Mouse (Mus musculus) cerebellum, adult 2 months (tissue): ENCODE measurements around the gene Tm7sf3. TPM values are rescaled to one million over a fixed set of nuclear protein-coding genes. Genes with fewer than 3 reads are reported as not detected.

Experiments used
- DNase-seq, 2 experiments: peaks; one replicate each; pipeline ENCODE4 v3.0.0; 2021
- H3K27ac ChIP-seq: fragments of 200-500 bp; 2 replicates; pipeline ENCODE4 v1.5.1; 2012; ENCODE audit warnings: low read length, control low read depth, inconsistent platforms; ENCODE audit not compliant: insufficient read depth
- H3K27me3 ChIP-seq: fragments of 200-500 bp; 2 replicates; pipeline ENCODE4 v1.6.1; 2012; ENCODE audit warnings: inconsistent platforms, mild to moderate bottlenecking, low read length, moderate library complexity; ENCODE audit not compliant: control insufficient read depth, insufficient read depth
- H3K4me1 ChIP-seq: fragments of 200-500 bp; 2 replicates; pipeline ENCODE4 v1.6.1; 2011; ENCODE audit warnings: low read length; ENCODE audit not compliant: control insufficient read depth, insufficient read depth
- H3K4me3 ChIP-seq: fragments of 200-500 bp; replicated peaks from 2 replicates; pipeline ENCODE3; 2011; ENCODE audit warnings: mild to moderate bottlenecking, low read depth, low read length, control low read depth; ENCODE audit not compliant: insufficient read depth
- CTCF ChIP-seq: fragments of 200-500 bp; IDR thresholded peaks from 2 replicates; pipeline ENCODE4 v1.5.1; 2011; ENCODE audit warnings: low read depth, mild to moderate bottlenecking, control low read depth, low read length, moderate library complexity, borderline replicate concordance; ENCODE audit not compliant: insufficient read depth
- POLR2A ChIP-seq: fragments of 200-500 bp; IDR thresholded peaks from 2 replicates; pipeline ENCODE4 v1.6.1; 2011; ENCODE audit warnings: low read length, control low read depth, borderline replicate concordance; ENCODE audit not compliant: insufficient read depth
- WGBS: fragments of 180-500 bp; shearing (Covaris S2); methylation state at CpG from one replicate; pipeline ENCODE4 v1.1.7; 2018; 5-methylcytosine and 5-hydroxymethylcytosine counted together
- polyA plus RNA-seq: library from polyadenylated mRNA; depleted of rRNA; stranded (reverse); fragments of >200 nt; gene quantifications from 2 replicates; pipeline ENCODE4 v1.2.3, GENCODE M21; 2012

Gene Tm7sf3
- polyA plus RNA-seq, 1 experiment, result 25.2 TPM

GRCm38 (mm10) chr6:146668606-146669005 is 26.0 kb upstream of the Tm7sf3 start:
- no peak for DNase-seq

GRCm38 (mm10) chr6:146666811-146667210 is 24.2 kb upstream of the Tm7sf3 start:
- no peaks in the 10 kb centered on the region for H3K4me1 ChIP-seq
- TF ChIP-seq CTCF, result no peak
- no peak for TF ChIP-seq POLR2A
- H3K27me3 ChIP-seq, result no peaks in the 10 kb centered on the region
- DNase-seq, result no peak
- H3K27ac ChIP-seq, result no peak overlapping the region
- H3K4me3 ChIP-seq, result no peak overlapping the region
- 82% methylated on average over 6 of the region's 6 CpGs for WGBS

More at GRCm38 (mm10) chr6:146668606-146669005, 26.0 kb upstream of the Tm7sf3 start:
- no peak for TF ChIP-seq POLR2A
- TF ChIP-seq CTCF, result no peak
- Histone ChIP-seq H3K27me3 (no peaks in the 10 kb centered on the region), H3K4me3 (no peak overlapping the region), H3K4me1 (no peaks in the 10 kb centered on the region), H3K27ac (no peak overlapping the region)

GRCm38 (mm10) chr6:146665408-146665807 is 22.8 kb upstream of the Tm7sf3 start:
- 87% methylated on average over 2 of the region's 2 CpGs for WGBS
- TF ChIP-seq POLR2A, result no peak
- TF ChIP-seq CTCF, result no peak
- no peaks in the 10 kb centered on the region for H3K4me1 ChIP-seq
- H3K4me3 ChIP-seq, result no peak overlapping the region
- no peak overlapping the region for H3K27ac ChIP-seq
- no peak for DNase-seq
- H3K27me3 ChIP-seq, result no peaks in the 10 kb centered on the region

DNA sequence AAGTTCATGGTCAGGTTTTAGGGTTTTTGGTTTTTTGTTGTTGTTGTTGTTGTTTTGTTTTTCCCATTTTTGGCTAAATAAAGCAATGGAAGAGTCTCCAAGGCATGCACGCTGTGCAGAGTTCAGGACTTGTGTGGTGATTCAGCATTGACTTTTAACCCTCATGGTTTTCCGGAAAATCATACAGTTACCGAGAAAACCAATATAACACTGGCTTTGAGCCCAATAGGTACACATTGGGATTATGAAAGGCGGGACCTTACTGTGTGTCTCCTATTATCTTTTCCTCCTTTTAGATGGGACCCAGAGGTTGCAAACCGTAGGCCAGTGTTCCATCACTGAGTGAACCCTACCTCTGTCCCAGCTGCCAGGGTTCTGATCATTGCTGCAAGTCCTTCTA is 22.3 kb upstream of the Tm7sf3 start:
- Histone ChIP-seq H3K4me1 (no peaks in the 10 kb centered on the region), H3K27ac (no peak overlapping the region), H3K27me3 (no peaks in the 10 kb centered on the region), H3K4me3 (no peak overlapping the region)
- WGBS, result 91% methylated on average over 5 of the region's 5 CpGs
- no peak for TF ChIP-seq POLR2A
- TF ChIP-seq CTCF, result no peak
- DNase-seq, result no peak

DNA sequence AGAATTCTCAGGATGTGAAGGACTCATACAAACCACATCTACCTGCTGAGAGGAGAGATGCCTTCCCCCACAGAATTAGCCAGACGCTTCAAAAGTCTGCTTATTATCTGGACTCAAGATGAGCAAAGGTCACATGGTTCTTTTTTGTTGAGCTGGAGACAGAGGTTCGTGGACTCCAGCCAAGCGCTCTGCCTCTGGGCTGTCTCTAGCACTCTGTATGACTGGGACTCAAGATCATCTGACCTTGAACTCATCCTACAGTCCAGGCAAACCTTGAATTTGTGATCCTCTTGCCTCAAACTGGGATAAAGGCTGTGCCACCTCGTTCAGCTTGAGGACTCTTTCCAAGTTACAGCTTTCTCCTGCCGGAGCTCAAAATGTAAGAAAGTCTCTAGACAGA is 21.5 kb upstream of the Tm7sf3 start:
- no peak overlapping the region for H3K4me3 ChIP-seq
- TF ChIP-seq POLR2A, result no peak
- TF ChIP-seq CTCF, result no peak
- H3K27me3 ChIP-seq, result no peaks in the 10 kb centered on the region
- H3K4me1 ChIP-seq, result no peaks in the 10 kb centered on the region
- no peak for DNase-seq
- WGBS, result 53% methylated on average over 5 of the region's 5 CpGs
- no peak overlapping the region for H3K27ac ChIP-seq

- Histone ChIP-seq H3K4me1 (no peaks in the 10 kb centered on the region), H3K27ac (no peak overlapping the region), H3K4me3 (no peak overlapping the region), H3K27me3 (no peaks in the 10 kb centered on the region)
- TF ChIP-seq CTCF, result peak; percentile 78
- no peak for TF ChIP-seq POLR2A
- DNase-seq, result peak in 1 of 2 experiments; percentile 30
- WGBS, result 25% methylated on average over 5 of the region's 5 CpGs
These were observed 20.1 kb upstream of the Tm7sf3 start for GRCm38 (mm10) chr6:146662679-146663078.

GRCm38 (mm10) chr6:146661655-146662054 is 19.0 kb upstream of the Tm7sf3 start:
- no peak overlapping the region for H3K4me3 ChIP-seq
- 66% methylated on average over 5 of the region's 5 CpGs for WGBS
- TF ChIP-seq POLR2A, result no peak
- TF ChIP-seq CTCF, result no peak
- no peaks in the 10 kb centered on the region for H3K4me1 ChIP-seq
- no peak for DNase-seq
- H3K27ac ChIP-seq, result no peak overlapping the region
- no peaks in the 10 kb centered on the region for H3K27me3 ChIP-seq

- H3K27me3 ChIP-seq, result no peaks in the 10 kb centered on the region
- TF ChIP-seq POLR2A (no peak), CTCF (peak; percentile 23; the same call in 1 of the 2 replicates)
- no peak overlapping the region for H3K27ac ChIP-seq
- H3K4me1 ChIP-seq, result no peaks in the 10 kb centered on the region
- H3K4me3 ChIP-seq, result no peak overlapping the region
- DNase-seq, result no peak
- WGBS, result 62% methylated on average over 2 of the region's 2 CpGs
These were observed 18.0 kb upstream of the Tm7sf3 start for GRCm38 (mm10) chr6:146660591-146660990.

DNA sequence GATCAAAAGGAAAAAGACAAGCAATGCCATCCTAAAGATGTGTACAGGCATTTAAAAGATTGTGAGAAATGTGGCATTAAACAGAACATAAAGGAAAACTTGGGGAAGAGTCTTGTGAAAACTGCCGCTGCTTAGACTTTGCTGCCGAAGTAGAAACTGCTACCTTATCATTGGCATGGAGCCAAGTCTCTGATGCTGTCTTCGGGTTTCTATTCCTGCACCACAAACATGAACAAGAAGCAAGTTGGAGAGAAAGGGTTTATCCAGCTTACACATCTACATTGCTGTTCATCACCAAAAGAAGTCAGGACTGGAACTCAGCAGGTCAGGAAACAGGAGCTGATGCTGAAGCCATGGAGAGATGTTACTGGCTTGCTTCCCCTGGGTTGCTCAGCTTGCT is 10.6 kb upstream of the Tm7sf3 start:
- no peaks in the 10 kb centered on the region for H3K4me1 ChIP-seq
- DNase-seq, result no peak
- no peak overlapping the region for H3K27ac ChIP-seq
- TF ChIP-seq POLR2A, result no peak
- TF ChIP-seq CTCF, result no peak
- no peaks in the 10 kb centered on the region for H3K27me3 ChIP-seq
- 60% methylated on average over 3 of the region's 3 CpGs for WGBS
- H3K4me3 ChIP-seq, result no peak overlapping the region
